Mouse (Mus musculus) left cerebral cortex, adult 8-10 months (tissue): Measurements from ENCODE around the gene Lhx9. TPM values are rescaled to one million over a fixed set of nuclear protein-coding genes. Genes with fewer than 3 reads are reported as not detected.

Experiments used
- DNase-seq, 2 experiments: peaks; one replicate each; pipeline ENCODE4 v3.0.0; 2022; ENCODE audit warnings: low spot score in 2 of 2
- total RNA-seq, 4 experiments: library from RNA; stranded (reverse); gene quantifications; 2 replicates each; pipeline ENCODE4 v1.2.4; 2022

Gene Lhx9
- total RNA-seq, 4 experiments from 2014 or later = 0.82 to 1.2 (median 0.91) TPM

- no peak for DNase-seq
Measured at GRCm38 (mm10) chr1:138840440-138841305, 7.7 kb downstream of the Lhx9 start.

DNA sequence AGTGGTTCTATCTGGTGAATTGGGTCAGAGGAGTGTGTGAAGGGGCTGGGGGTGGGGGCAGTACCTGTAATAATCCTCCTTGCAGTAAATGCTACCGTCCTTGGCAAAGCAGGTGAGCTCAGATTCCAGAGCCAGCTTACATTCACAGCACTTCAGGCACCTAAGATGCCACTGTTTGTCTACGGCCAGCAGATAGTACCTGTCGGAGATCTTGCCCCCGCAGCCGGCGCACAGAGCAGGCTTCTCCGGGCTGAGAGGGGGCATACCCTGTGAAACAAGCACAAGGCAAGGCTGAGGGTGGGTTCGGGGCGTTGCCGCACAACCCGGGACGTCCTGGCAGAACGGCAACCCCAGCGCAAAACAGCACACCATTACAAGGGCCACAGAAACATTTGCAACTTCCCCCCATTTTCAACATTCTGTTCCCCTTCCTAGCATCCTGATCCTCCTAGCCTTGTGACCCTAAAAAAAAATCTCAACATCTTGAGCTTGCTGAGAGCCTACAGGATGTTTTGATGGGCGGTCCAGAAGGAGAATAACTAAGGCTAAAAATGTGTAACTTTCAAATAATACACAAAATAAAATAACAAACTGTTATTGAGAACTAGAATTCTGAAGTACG lies 8.5 kb downstream of the Lhx9 start:
- DNase-seq = no peak

DNA sequence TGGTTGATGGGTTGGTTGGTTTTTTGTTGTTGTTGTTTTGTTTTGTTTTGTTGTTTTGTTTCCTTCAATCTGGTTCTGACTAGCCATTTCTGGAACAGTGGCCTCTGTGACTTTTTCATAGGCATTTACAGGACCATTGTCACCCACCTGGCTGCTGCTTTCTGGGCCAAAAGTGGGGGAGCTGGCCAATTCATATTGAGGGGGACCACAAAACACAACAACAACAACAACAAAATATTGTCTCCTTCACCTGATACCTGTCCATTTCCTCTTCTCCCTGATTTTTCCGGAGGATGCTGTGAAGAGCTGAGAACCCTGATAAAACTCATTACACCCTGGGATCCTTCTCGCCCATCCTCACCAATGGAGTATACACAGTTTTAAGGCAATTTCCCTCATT lies 9.1 kb downstream of the Lhx9 start:
- DNase-seq = no peak

DNA sequence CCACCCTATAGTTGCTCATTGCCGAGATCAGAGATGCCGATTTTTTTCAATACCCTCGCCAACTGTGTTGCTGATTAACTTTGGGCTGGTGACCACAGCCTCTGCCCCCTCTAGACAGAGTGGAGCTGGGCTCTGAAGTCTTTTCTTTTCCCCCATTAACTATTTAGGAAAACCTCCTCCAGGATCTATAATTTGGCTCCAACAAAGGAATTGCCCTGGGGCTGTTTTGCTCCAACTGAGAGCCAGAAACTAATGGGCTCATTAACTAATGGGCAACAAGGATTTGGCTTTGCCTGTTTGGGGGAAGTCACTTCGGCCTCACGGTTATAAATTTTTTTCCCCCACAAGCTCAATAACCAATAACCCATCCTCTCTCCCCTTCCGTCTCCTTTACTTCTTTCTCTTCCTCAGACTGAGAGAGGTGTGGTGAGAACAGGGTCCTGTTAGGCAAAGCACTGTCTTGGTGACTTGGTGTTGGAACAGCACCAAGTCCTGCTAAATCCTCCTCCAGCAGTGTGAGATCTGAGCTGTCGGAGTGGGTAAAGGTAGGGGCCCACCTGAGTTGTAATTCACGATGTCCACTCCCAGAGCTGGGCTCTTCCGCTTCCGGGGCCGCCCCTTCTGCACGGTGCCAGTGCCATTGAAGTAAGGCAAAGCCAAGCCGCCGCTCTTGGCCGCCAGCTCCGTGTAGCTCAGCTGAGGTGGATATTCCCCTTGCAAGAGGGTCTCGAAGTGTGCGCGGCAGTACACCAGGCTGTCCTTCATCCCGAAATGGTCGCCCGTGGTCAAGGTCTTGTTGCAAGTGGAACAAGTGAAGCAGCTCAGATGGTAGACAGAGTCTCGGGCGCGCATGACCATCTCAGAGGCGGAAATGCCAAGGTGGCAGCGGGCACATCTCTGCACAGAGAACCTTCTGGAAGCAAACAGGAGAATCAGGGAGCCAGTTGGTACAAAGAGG lies 10.3 kb downstream of the Lhx9 start:
- DNase-seq = no peak

- DNase-seq = no peak
Measured at GRCm38 (mm10) chr1:138835355-138835900, 12.9 kb downstream of the Lhx9 start.

DNA sequence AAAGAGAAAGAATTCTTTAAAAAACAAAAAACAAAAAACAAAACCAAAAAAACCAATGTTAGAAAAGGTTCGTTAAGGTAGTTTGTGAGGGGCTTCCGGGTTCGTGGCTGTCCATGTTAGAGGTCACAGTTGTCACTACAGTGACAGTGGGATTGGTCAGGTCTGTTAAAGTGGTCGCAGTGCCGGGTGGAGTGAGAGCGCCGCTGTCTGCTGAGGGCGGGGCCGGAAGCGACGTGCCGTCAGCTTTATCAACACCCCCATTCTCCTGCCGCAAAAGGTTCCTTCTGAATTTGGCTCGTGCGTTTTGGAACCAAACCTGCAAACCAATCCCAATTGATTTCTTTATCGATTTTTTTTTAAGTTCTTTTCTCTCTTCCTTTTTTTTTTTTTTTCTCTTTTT lies 17.1 kb downstream of the Lhx9 start:
- DNase-seq = no peak

GRCm38 (mm10) chr1:138826841-138827240 lies 21.5 kb downstream of the Lhx9 start:
- DNase-seq = no peak

GRCm38 (mm10) chr1:138822985-138823322 lies 25.4 kb downstream of the Lhx9 start:
- no peak for DNase-seq

GRCm38 (mm10) chr1:138822255-138822984 lies 26.0 kb downstream of the Lhx9 start:
- DNase-seq = no peak

DNA sequence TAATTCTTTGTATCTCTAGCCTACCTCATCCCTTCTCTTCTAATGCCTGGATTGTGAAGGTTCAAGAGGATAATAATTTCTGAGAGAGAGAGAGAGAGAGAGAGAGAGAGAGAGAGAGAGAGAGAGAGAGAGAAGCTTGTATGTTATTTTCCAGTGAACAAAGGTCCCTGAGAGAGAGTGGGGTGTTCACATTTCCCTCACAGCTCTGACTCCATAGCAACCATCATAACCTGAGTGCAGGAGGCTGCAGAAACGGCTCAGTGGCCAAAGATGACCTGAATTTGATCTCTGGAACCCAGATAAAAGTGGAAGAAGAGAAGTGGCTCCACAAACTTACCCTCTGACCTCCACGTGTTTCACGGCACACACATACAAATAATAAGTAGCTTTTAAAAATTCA lies 46.6 kb downstream of the Lhx9 start:
- no peak for DNase-seq

GRCm38 (mm10) chr1:138801296-138801695 lies 47.1 kb downstream of the Lhx9 start:
- no peak for DNase-seq

DNA sequence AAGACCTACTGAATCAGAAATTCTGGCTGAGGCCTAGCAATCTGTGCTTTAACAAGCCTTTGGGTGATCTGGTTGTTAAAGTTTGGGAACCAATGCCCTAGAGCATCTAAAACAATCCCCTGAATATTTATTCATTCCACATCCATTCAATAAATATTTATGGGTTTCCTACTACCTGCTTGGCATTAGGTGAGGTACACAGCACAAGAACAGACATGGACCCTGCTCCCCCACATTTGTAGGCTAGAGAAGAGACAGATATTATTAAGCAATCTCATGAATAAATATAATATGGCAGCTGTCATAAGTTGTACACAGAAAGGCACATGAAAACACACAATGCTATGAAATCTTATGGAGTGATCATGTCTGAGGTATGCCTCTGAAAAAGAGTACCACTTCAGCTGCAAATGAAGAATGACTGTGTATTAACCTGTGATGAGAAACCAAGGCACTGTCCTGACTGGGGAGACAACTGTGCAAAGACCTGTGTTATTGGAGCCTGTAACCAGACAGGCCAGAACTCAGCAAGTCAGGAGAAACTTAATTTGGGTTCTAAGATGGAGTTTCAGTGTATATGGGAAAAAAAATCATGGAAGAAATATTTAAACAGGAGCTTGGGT lies 48.6 kb downstream of the Lhx9 start:
- no peak for DNase-seq

- no peak for DNase-seq
Measured at GRCm38 (mm10) chr1:138798110-138798509, 50.3 kb downstream of the Lhx9 start.

DNA sequence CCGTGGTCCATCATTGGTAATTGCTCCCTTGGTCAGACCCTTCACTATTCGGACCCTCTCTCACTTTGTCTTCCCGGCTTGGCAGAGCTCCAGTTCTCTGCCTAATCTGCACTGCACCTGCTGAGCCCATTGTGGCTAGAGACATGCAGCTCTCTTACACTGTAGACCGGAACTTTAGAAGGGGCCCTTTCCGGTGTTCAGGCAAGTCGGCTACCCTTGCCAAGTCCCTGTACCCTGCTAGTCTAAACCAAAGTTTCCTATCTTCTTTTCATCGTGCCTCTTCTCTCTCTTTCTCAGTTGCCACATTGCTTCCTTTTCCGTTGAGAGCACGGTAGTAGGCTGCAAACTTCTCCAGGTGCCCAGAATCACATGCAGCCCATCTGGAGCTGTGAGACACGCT lies 62.5 kb downstream of the Lhx9 start:
- DNase-seq = no peak

- DNase-seq = no peak
Measured at GRCm38 (mm10) chr1:138784019-138784418, 64.4 kb downstream of the Lhx9 start.

Other genes starting within 250 kb of the Lhx9 start
- 10 to 100 TPM; 36.9 to 39.8 (median 37.8) TPM for gene Nek7, start 228.4 kb downstream of the Lhx9 start, total RNA-seq
- gene 2310009B15Rik, start 8.3 kb upstream of the Lhx9 start, total RNA-seq = 10 to 100 TPM; 12.3 to 15.5 (median 13.7) TPM
- gene Dennd1b, start 114.9 kb upstream of the Lhx9 start, total RNA-seq = 10 to 100 TPM; 43.2 to 61.9 (median 57.9) TPM